ENCODE assay signal across 8 mouse cellular contexts in the genomic region with DNA sequence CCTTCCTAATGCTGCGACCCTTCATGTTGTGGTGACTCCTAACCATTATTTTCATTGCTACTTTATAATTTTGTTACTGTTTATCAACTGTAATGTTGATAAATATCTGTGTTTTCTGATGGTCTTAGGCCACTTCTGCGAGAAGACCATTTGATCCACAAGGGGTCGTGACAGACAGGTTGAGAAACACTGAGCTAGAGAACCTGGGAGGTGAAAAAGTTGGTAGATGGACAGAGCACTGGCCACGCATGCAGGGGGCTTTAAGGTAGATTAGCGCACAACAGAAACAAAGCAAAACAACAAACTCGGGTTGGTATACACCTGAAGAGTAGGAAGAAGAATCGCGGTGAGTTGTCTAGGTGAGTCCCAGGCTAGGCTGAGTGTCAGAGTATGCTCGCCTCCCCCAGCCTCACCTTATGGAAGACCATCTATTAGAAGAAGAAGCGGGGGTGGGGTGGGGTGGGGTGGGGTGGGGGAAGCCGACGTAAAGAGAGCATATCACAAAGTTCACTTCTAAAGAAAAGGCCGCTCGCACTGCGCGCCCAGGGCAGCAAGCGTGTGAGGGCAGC. TPM values are rescaled to one million over a fixed set of nuclear protein-coding genes. Genes with fewer than 3 reads are reported as not detected.
DNase-seq lines count a peak whose midpoint lies in the region; ATAC-seq and TF ChIP-seq lines count a peak whose summit lies in the region.

No protein-coding gene starts in this region.

- H3K4me2 ChIP-seq in neural tube, embryonic 11.5 days (ENCODE audit: low read depth): peak overlapping the region; percentile 75
- peak overlapping the region; percentile 95 for H3K4me2 ChIP-seq in limb, embryonic 11.5 days (ENCODE audit: low read depth, severe bottlenecking)

- peaks cover 4% of the 10 kb centered on the region for H3K4me1 ChIP-seq in cerebellum, adult 2 months (ENCODE audit: control insufficient read depth, insufficient read depth, low read length)
- H3K4me1 ChIP-seq in neural tube, embryonic 11.5 days (ENCODE audit: control insufficient read depth, insufficient read depth, low read length): peaks cover 8% of the 10 kb centered on the region
- peaks cover 5% of the 10 kb centered on the region; the same call in 1 of the 2 replicates for H3K4me1 ChIP-seq in limb, embryonic 11.5 days (ENCODE audit: control insufficient read depth, insufficient read depth, low read length)

- DNase-seq in cerebellum, adult 2 months: peak; percentile 17 to 25
- DNase-seq in cerebellum, postnatal 36 days: no peak
- DNase-seq in neural tube, embryonic 11.5 days (ENCODE audit: low spot score): peak; percentile 27
- no peak for DNase-seq in neural tube, embryonic 10.5 days (ENCODE audit: extremely low spot score, low spot score)
- DNase-seq in limb, embryonic 11.5 days (ENCODE audit: low spot score): peak; percentile 46
- peak; percentile 36 for DNase-seq in retina, postnatal 1 day
- DNase-seq in layer of hippocampus, adult 9-10 months (ENCODE audit: low spot score): no peak

- peak overlapping the region; percentile 96 for H3K9ac ChIP-seq in neural tube, embryonic 11.5 days (ENCODE audit: low read length)
- peak overlapping the region; percentile 94 for H3K9ac ChIP-seq in limb, embryonic 11.5 days (ENCODE audit: low read length)

- no peaks in the 10 kb centered on the region for H3K36me3 ChIP-seq in neural tube, embryonic 11.5 days (ENCODE audit: control insufficient read depth, insufficient read depth, low read length)
- H3K36me3 ChIP-seq in limb, embryonic 11.5 days (ENCODE audit: control insufficient read depth, insufficient read depth, low read length): no peaks in the 10 kb centered on the region

- TF ChIP-seq POLR2A in cerebellum, adult 2 months (IDR thresholded peaks at IDR 0.05; ENCODE audit: borderline replicate concordance, insufficient read depth, low read length): no peak

- whole genome bisulfite sequencing in cerebellum, adult 2 months: 6% methylated on average over 17 of the region's 17 CpGs
- 8% methylated on average over 17 of the region's 17 CpGs for WGBS in neural tube, embryonic 11.5 days
- 7% methylated on average over 17 of the region's 17 CpGs for WGBS in limb, embryonic 11.5 days

- no peaks in the 10 kb centered on the region for H3K9me3 ChIP-seq in neural tube, embryonic 11.5 days (ENCODE audit: control insufficient read depth, low read length)
- H3K9me3 ChIP-seq in limb, embryonic 11.5 days (ENCODE audit: control insufficient read depth, low read length): no peaks in the 10 kb centered on the region

- H3K4me3 ChIP-seq in cerebellum, adult 2 months (replicated peaks; ENCODE audit: insufficient read depth, low read depth, low read length): peak overlapping the region; percentile 84
- peak overlapping the region; percentile 89 for H3K4me3 ChIP-seq in neural tube, embryonic 11.5 days (ENCODE audit: low read depth, low read length)
- H3K4me3 ChIP-seq in limb, embryonic 11.5 days (ENCODE audit: low read depth, low read length): peak overlapping the region; percentile 83

- H3K27ac ChIP-seq in cerebellum, adult 2 months (ENCODE audit: insufficient read depth, low read length): no peak overlapping the region
- H3K27ac ChIP-seq in neural tube, embryonic 11.5 days (ENCODE audit: low read depth, low read length): peak overlapping the region; percentile 83
- no peak overlapping the region for H3K27ac ChIP-seq in limb, embryonic 11.5 days (replicated peaks; ENCODE audit: low read depth, low read length)

- H3K27me3 ChIP-seq in cerebellum, adult 2 months (ENCODE audit: control insufficient read depth, insufficient read depth, low read length): no peaks in the 10 kb centered on the region
- H3K27me3 ChIP-seq in neural tube, embryonic 11.5 days (ENCODE audit: control insufficient read depth, insufficient read depth, low read length): no peaks in the 10 kb centered on the region
- no peaks in the 10 kb centered on the region for H3K27me3 ChIP-seq in limb, embryonic 11.5 days (ENCODE audit: control insufficient read depth, insufficient read depth, low read length)

- peak; percentile 48 for TF ChIP-seq CTCF in cerebellum, adult 2 months (IDR thresholded peaks at IDR 0.05; ENCODE audit: borderline replicate concordance, insufficient read depth, low read depth, low read length)

- ATAC-seq in neural tube, embryonic 11.5 days (ENCODE audit: insufficient read depth, low FRiP score, low TSS enrichment): peak; percentile 29
- ATAC-seq in limb, embryonic 11.5 days (ENCODE audit: insufficient number of reproducible peaks, low FRiP score, low TSS enrichment, low read depth): peak; percentile 14
- no peak for ATAC-seq in megakaryocyte progenitor cell, adult 5-6 weeks (replicated peaks; ENCODE audit: poor library complexity)

RNA-seq across cellular contexts. Expression of a gene that starts 0.5 kb away (rescaled TPM):
- polyA plus RNA-seq in cerebellum, adult 2 months (2012; rRNA removed): 7.7 and 8.1 TPM in 2 replicates
- 11.7 TPM in 2 replicates for polyA plus RNA-seq in neural tube, embryonic 11.5 days (2014; fragmentation: Nextera tagmentation; extraction: Ambion mirVana)
- 10.4 and 11.0 TPM in 2 replicates for polyA plus RNA-seq in limb, embryonic 11.5 days (2014; fragmentation: Nextera tagmentation; extraction: Ambion mirVana)
- total RNA-seq in megakaryocyte progenitor cell, adult 5-6 weeks (2015): 0.90 and 1.2 TPM in 2 replicates
- total RNA-seq in megakaryocyte progenitor cell, adult 5-6 weeks (2017): 0.54 and 0.84 TPM in 2 replicates

RNA-seq across cellular contexts. Expression of a gene that starts 42.0 kb away (rescaled TPM):
- polyA plus RNA-seq in cerebellum, adult 2 months (2012; rRNA removed): 98.0 and 106 TPM in 2 replicates
- polyA plus RNA-seq in neural tube, embryonic 11.5 days (2014; fragmentation: Nextera tagmentation; extraction: Ambion mirVana): 315 and 321 TPM in 2 replicates
- 318 and 329 TPM in 2 replicates for polyA plus RNA-seq in limb, embryonic 11.5 days (2014; fragmentation: Nextera tagmentation; extraction: Ambion mirVana)
- 108 and 138 TPM in 2 replicates for total RNA-seq in megakaryocyte progenitor cell, adult 5-6 weeks (2015)
- total RNA-seq in megakaryocyte progenitor cell, adult 5-6 weeks (2017): 493 and 521 TPM in 2 replicates

Comparison
In these comparisons a context has a peak if more than half of its experiments do, and no peak if none do; other contexts are left out.
1. DNase-seq: peak in cerebellum, adult 2 months (2 of 2), neural tube, embryonic 11.5 days (single experiment), limb, embryonic 11.5 days (single experiment) and retina, postnatal 1 day (single experiment); none in cerebellum, postnatal 36 days (0 of 2), neural tube, embryonic 10.5 days (single experiment) and layer of hippocampus, adult 9-10 months (single experiment).
2. Peak in every context shown above with its lines, with median percentiles within 50 percentile points of each other: H3K4me3 ChIP-seq.